Mouse (Mus musculus) liver, embryonic 12.5 days (tissue): ENCODE results near the gene Eefsec. TPM values are rescaled to one million over a fixed set of nuclear protein-coding genes. Genes with fewer than 3 reads are reported as not detected.

Experiments
- ATAC-seq: fragments of 200-750 bp; cut with Nextera tagmentation; 2 replicates; pipeline ENCODE4 v1.8.0; 2017; ENCODE audit warnings: moderate number of reproducible peaks, mild to moderate bottlenecking, moderate library complexity
- H3K27ac ChIP-seq: fragments of 300-500 bp; sonication (generic); 2 replicates; pipeline ENCODE4 v1.5.1; 2016; ENCODE audit warnings: mild to moderate bottlenecking
- H3K27me3 ChIP-seq: fragments of 300-500 bp; sonication (generic); replicated peaks from 2 replicates; pipeline ENCODE4 v1.6.1; 2016; ENCODE audit warnings: mild to moderate bottlenecking, moderate library complexity
- H3K36me3 ChIP-seq: fragments of 300-500 bp; sonication (generic); 2 replicates; pipeline ENCODE4 v1.6.1; 2016; ENCODE audit warnings: mild to moderate bottlenecking, moderate library complexity
- H3K4me1 ChIP-seq: fragments of 300-500 bp; sonication (generic); 2 replicates; pipeline ENCODE4 v1.6.1; 2016
- H3K4me2 ChIP-seq: fragments of 300-500 bp; sonication (generic); 2 replicates; pipeline ENCODE4 v1.6.1; 2016; ENCODE audit warnings: mild to moderate bottlenecking, moderate library complexity
- H3K4me3 ChIP-seq: fragments of 300-500 bp; sonication (generic); 2 replicates; pipeline ENCODE4 v1.5.1; 2016; ENCODE audit warnings: mild to moderate bottlenecking, moderate library complexity
- H3K9ac ChIP-seq: fragments of 300-500 bp; sonication (generic); 2 replicates; pipeline ENCODE4 v1.6.1; 2016; ENCODE audit warnings: mild to moderate bottlenecking, moderate library complexity
- H3K9me3 ChIP-seq: fragments of 300-500 bp; sonication (generic); replicated peaks from 2 replicates; pipeline ENCODE4 v1.6.1; 2016; ENCODE audit warnings: mild to moderate bottlenecking, moderate library complexity
- WGBS: fragments of 180-500 bp; shearing (Covaris S2); methylation state at CpG from one replicate; pipeline ENCODE4 v1.1.7; 2016; ENCODE audit not compliant: insufficient replicate concordance; 5-methylcytosine and 5-hydroxymethylcytosine counted together
- polyA plus RNA-seq: library from polyadenylated mRNA; unstranded; fragments of >200 nt; fragmentation: Nextera tagmentation; extraction: Ambion mirVana; gene quantifications from 2 replicates; pipeline ENCODE4 v1.2.1, GENCODE M21; 2016

Eefsec gene
- polyA plus RNA-seq, 1 experiment from 2014 or later, result 26.1 TPM

DNA sequence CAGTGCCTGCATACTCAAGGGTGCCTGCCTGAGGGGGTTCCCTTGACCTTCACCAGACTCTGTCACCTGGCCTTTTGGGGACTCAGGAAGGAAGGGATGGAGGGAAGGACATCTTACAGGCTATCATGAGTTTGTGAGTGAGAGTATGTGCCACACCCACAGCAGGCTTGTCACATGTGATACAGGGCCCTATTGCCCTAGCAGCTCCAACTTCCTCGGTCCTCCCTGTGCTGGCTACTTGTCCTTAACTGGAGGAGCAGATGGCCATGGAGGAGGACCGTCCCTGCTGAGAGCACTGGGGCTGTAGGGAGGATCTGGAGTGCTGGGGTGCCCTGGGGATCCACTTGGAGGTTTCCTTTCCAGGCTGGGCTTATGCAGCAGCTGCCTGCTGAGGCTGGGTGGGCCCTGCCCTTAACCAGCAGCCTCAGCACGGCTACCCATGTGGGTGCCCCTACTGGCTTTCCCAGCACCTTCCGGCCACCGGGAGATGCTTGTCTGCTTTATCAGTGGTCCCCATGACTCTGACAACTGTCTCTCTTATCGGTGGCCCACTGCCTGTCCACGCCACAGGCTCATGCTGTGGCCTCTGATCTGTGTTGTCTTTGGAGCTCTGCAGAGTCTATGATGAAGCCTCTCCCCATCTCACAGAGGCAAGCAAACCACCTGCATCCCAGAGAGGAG lies 194.4 kb downstream of the Eefsec start:
- ATAC-seq, result peak; percentile 73
- Histone ChIP-seq H3K27me3 (no peaks in the 10 kb centered on the region), H3K4me1 (peaks cover 89% of the 10 kb centered on the region), H3K9ac (0 out of 2 replicates have a peak overlapping the region, but pooled peaks have one; percentile 27), H3K9me3 (no peaks in the 10 kb centered on the region), H3K36me3 (peaks cover 9% of the 10 kb centered on the region; the same call in 1 of the 2 replicates), H3K4me3 (no peak overlapping the region), H3K4me2 (peak overlapping the region; percentile 51), H3K27ac (peak overlapping the region; percentile 77)
- WGBS, result 18% methylated on average over 7 of the region's 7 CpGs

DNA sequence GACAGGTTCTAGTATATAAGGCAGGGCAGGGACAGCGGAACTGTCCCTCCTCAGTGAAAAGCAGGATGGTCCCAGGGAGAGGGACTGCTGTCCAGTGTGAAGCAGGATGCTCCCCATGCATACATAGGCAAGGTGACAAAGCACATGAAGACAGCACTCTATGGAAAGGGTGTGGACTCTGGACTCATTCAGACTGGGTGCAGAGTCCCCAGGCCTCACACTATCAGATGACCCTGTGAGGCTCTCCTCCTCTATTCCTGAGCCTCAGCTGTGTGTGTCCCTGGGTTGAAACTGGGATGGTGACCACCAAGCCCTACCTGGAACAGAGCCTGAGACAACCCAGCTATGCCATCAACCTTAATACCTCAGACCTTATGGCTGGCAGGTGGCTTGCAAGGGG lies 194.9 kb downstream of the Eefsec start:
- WGBS, result 90% methylated on average over 1 of the region's 1 CpGs
- Histone ChIP-seq H3K27ac (peak overlapping the region; percentile 77), H3K4me1 (peaks cover 83% of the 10 kb centered on the region), H3K4me3 (no peak overlapping the region), H3K36me3 (peaks cover 5% of the 10 kb centered on the region; the same call in 1 of the 2 replicates), H3K9me3 (no peaks in the 10 kb centered on the region), H3K4me2 (peak overlapping the region; percentile 51), H3K9ac (no peak overlapping the region), H3K27me3 (no peaks in the 10 kb centered on the region)
- ATAC-seq, result peak; percentile 20

DNA sequence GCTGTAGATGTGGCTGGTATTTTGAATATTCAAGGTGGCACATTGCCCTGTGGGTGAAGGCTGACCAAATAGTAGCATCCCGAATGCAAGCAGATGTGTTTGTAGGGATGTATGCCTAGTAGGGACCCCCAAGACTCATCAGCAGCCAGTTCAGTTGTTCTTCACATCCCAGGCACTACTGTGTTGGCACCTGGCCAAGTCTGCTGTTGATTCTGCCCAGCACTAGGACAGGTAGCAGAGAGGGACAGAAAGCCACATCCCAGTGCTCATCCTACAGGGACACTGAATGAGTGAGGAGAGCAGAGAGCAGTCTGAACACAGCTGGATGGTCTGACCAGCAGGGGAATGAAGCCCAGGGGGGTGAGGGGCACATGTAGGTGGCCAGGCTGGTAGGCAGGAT lies 197.1 kb downstream of the Eefsec start:
- WGBS, result 90% methylated on average over 1 of the region's 1 CpGs
- Histone ChIP-seq H3K36me3 (no peaks in the 10 kb centered on the region), H3K9me3 (no peaks in the 10 kb centered on the region), H3K9ac (no peak overlapping the region), H3K27me3 (no peaks in the 10 kb centered on the region), H3K4me3 (no peak overlapping the region), H3K4me2 (no peak overlapping the region), H3K4me1 (peaks cover 61% of the 10 kb centered on the region), H3K27ac (no peak overlapping the region)
- no peak for ATAC-seq

DNA sequence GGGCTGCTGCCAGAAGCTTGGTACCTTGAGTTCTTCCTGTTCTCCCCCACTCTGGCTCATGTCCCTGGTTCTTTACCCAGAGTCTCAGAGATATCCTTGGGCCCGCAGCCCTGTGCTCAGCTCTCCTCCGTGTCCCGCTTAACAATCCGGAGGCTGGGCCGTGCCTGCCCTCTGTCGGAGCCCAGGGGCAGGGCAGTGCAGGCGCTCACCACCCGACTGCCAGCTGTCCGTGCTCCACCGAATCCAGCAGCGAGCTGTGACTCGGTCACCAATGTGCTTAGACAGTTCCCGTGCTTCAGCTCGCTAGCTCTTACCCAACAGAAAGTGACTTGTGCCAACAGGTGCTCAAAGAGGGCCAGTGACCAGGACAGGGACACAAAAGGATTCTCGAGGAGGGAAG lies 203.7 kb downstream of the Eefsec start:
- Histone ChIP-seq H3K4me3 (no peak overlapping the region), H3K9me3 (no peaks in the 10 kb centered on the region), H3K27ac (no peak overlapping the region), H3K27me3 (peaks cover 51% of the 10 kb centered on the region), H3K9ac (no peak overlapping the region), H3K36me3 (no peaks in the 10 kb centered on the region), H3K4me2 (peak overlapping the region; percentile 19; the same call in 1 of the 2 replicates), H3K4me1 (peaks cover 10% of the 10 kb centered on the region; the same call in 1 of the 2 replicates)
- peak; percentile 65; the same call in 1 of the 2 replicates for ATAC-seq
- 3% methylated on average over 15 of the region's 15 CpGs for WGBS

DNA sequence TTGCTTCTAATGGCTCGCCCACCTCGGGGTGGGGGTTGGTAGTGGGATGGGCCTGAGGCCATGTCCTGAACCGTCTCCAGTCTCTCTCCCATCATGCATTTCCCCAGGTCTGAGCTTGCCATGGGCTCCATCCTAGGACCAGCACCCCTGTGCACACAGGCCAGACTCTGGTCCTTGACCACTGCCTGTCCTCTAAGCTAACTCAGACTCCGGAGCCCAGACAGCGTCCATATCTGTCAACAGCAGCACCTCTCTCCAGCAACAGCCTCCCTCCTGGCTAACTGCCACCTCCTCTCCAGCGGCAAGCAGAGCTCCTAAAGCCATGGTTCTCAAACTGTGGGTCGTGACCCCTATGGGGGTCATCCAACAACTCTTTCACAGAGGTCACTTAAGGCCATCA lies 209.8 kb downstream of the Eefsec start:
- no peak overlapping the region for H3K4me2 ChIP-seq
- no peak overlapping the region for H3K9ac ChIP-seq
- WGBS, result 25% methylated on average over 7 of the region's 7 CpGs
- no peaks in the 10 kb centered on the region for H3K36me3 ChIP-seq
- ATAC-seq, result no peak
- peaks cover 12% of the 10 kb centered on the region for H3K4me1 ChIP-seq
- no peak overlapping the region for H3K4me3 ChIP-seq
- no peaks in the 10 kb centered on the region for H3K9me3 ChIP-seq
- H3K27ac ChIP-seq, result no peak overlapping the region
- H3K27me3 ChIP-seq, result peaks cover 92% of the 10 kb centered on the region

DNA sequence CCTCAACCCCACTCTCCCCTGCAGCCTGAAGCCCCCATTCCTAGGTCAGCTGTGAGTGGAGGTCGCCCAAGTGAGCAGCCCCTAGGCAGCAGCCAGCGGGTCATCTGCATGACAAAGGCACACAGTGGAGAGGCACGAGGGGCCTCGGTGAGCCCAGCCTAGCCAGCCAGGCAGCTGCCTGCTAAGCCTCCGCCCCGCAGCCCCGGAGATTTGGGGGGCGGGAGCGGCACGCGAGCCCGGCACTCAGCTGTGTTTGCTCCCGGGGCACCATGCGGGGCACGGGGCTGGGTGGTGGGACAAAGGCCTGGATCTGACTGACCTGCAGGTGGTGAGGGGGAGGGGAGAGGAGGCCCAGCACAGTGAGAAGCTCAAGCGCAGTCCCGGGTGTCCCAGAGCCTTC lies 210.4 kb downstream of the Eefsec start:
- 18% methylated on average over 16 of the region's 17 CpGs for WGBS
- Histone ChIP-seq H3K4me1 (peaks cover 12% of the 10 kb centered on the region), H3K27ac (no peak overlapping the region), H3K9ac (no peak overlapping the region), H3K27me3 (peaks cover 95% of the 10 kb centered on the region), H3K9me3 (no peaks in the 10 kb centered on the region), H3K36me3 (no peaks in the 10 kb centered on the region), H3K4me2 (peak overlapping the region; percentile 35), H3K4me3 (no peak overlapping the region)
- ATAC-seq, result no peak

DNA sequence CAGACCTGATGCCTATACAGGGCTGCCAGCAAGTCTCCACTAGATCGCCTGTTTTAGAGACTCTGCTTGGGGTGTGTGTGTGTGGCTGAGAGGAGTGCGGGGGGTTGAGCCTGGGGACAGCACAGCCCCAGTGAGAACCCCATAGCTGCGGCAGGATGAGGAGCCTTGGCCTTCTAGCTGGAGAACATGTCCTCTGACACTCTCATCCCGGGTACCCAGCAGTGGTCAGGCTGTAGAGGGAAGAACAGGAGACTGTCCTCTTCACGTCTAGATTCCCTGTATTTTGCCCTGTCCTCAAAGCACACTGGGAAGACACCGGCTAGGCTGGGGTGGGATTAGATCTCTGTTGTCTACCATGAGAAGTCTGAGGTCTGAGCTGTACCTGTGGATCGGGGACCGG lies 210.9 kb downstream of the Eefsec start:
- 25% methylated on average over 8 of the region's 8 CpGs for WGBS
- Histone ChIP-seq H3K9me3 (no peaks in the 10 kb centered on the region), H3K27ac (no peak overlapping the region), H3K4me3 (no peak overlapping the region), H3K27me3 (peaks cover 95% of the 10 kb centered on the region), H3K9ac (no peak overlapping the region), H3K4me2 (no peak overlapping the region), H3K4me1 (peaks cover 12% of the 10 kb centered on the region), H3K36me3 (no peaks in the 10 kb centered on the region)
- no peak for ATAC-seq

DNA sequence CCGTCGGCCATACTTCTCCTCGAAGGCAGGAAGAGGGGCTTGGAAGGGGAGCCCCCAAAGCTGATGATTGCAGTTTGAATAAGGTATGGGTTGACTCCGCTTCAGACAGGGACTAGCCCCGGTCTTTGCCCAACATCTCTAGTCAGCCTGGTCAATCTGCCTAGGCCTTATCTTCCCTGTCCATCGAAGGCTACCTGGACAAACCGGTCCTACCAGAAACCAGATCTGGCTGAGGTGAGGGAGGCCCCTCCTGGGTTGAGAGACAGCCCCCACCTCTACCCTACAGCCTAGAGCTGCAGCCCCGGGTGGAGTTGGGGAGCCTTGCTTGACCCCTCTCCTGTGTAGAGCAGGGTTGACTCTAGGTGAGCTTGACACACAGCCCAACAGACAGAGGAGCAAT lies 212.3 kb downstream of the Eefsec start:
- Histone ChIP-seq H3K27ac (no peak overlapping the region), H3K4me2 (no peak overlapping the region), H3K36me3 (no peaks in the 10 kb centered on the region), H3K4me1 (peaks cover 12% of the 10 kb centered on the region), H3K9me3 (no peaks in the 10 kb centered on the region), H3K4me3 (no peak overlapping the region), H3K27me3 (peaks cover 99% of the 10 kb centered on the region), H3K9ac (no peak overlapping the region)
- 57% methylated on average over 8 of the region's 8 CpGs for WGBS
- ATAC-seq, result no peak

DNA sequence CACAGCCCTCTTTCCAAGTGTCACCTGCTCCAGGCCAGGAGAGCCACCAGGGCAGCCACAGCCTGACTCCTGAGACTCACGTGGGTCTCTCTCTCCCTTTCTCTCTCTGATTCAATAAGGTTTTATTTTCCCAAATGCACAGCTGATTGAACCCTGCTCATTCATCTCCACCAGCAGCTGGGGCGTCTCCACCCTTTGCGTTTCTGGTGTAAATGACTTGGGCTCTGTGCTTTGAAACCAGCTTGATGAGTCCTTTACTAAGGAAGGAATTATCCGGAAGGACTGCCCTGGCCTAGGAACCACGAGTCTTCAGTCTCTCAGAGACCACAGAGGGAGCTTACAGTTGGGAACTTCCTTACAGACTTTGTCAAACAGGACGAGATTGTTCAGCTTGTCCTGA lies 214.1 kb downstream of the Eefsec start:
- Histone ChIP-seq H3K4me3 (no peak overlapping the region), H3K4me2 (no peak overlapping the region), H3K4me1 (peaks cover 12% of the 10 kb centered on the region), H3K36me3 (no peaks in the 10 kb centered on the region), H3K27ac (no peak overlapping the region), H3K9me3 (no peaks in the 10 kb centered on the region), H3K9ac (no peak overlapping the region), H3K27me3 (peaks cover 99% of the 10 kb centered on the region)
- WGBS, result 58% methylated on average over 6 of the region's 6 CpGs
- ATAC-seq, result no peak

DNA sequence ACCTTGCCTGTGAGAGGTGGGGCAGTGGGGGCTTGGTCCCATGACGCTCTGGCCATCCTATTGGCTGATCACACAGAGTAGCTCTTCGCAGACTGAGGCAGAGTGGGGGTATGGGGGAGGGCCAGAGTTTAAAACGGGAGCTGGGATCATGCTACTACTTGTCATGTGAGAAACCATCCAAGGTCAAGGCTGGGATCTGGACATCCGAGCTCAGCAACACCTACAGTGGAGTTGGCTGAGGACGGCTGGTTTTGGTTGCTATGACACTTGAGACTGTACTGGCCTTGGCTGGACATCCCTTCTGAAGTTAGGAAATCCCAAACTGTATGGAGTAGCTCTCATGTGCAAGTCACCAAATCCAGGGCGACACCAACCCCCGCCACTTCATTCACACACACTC lies 214.5 kb downstream of the Eefsec start:
- H3K27me3 ChIP-seq, result peaks cover 99% of the 10 kb centered on the region
- no peak overlapping the region for H3K27ac ChIP-seq
- H3K4me3 ChIP-seq, result no peak overlapping the region
- H3K9ac ChIP-seq, result no peak overlapping the region
- H3K36me3 ChIP-seq, result no peaks in the 10 kb centered on the region
- no peaks in the 10 kb centered on the region for H3K9me3 ChIP-seq
- WGBS, result 61% methylated on average over 7 of the region's 7 CpGs
- H3K4me1 ChIP-seq, result peaks cover 12% of the 10 kb centered on the region
- ATAC-seq, result no peak
- no peak overlapping the region for H3K4me2 ChIP-seq

DNA sequence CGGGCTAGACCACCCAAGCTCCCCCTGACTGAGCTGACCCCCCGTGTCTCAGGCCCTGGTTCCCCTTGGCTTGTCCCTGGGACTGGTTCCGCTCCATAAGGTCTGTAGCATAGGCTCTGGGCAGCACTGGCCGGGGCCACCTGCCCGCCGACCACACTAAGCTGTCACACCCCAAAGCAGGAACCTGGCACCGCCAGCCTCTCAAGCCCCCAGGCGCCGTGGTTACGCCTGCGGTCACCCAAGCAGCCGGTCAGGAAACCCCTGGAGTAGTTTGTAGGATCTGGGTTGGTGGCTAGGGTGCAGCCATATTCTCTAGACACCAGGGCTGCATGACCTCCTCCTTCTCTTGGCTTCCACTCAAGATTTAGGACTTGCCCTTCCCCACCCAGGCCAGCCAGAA lies 217.1 kb downstream of the Eefsec start:
- no peaks in the 10 kb centered on the region for H3K9me3 ChIP-seq
- no peak overlapping the region for H3K4me2 ChIP-seq
- H3K4me1 ChIP-seq, result peaks cover 8% of the 10 kb centered on the region; the same call in 1 of the 2 replicates
- no peak for ATAC-seq
- WGBS, result 58% methylated on average over 12 of the region's 12 CpGs
- peaks cover 87% of the 10 kb centered on the region for H3K27me3 ChIP-seq
- H3K9ac ChIP-seq, result no peak overlapping the region
- H3K27ac ChIP-seq, result no peak overlapping the region
- no peak overlapping the region for H3K4me3 ChIP-seq
- no peaks in the 10 kb centered on the region for H3K36me3 ChIP-seq

DNA sequence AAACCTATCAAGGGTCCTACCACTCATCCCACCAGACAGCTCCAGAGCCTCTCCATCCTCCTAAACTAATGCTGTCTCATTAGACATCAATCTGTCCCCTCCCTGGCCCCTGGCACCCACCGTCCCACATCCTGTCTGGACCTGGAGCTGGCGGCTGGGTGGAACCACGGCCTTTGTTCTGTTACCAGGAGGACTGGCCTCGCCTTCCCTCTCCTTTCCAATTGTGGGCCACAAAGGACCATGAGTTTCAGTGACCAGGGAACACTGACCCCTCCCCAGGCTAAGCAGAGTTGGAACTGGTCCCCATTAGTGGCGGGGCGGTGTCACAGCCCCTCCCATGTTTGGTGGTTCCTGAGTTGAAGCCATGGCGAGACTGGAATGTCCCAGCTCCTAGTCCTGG lies 218.8 kb downstream of the Eefsec start:
- Histone ChIP-seq H3K9ac (no peak overlapping the region), H3K36me3 (no peaks in the 10 kb centered on the region), H3K4me2 (no peak overlapping the region), H3K4me3 (no peak overlapping the region), H3K27me3 (peaks cover 86% of the 10 kb centered on the region), H3K27ac (no peak overlapping the region), H3K4me1 (peaks cover 8% of the 10 kb centered on the region; the same call in 1 of the 2 replicates), H3K9me3 (no peaks in the 10 kb centered on the region)
- WGBS, result 43% methylated on average over 7 of the region's 7 CpGs
- no peak for ATAC-seq
